Mouse (Mus musculus) embryonic fibroblast, embryonic 13.5 days (primary cell): ENCODE results near the gene Cngb1. TPM values are rescaled to one million over a fixed set of nuclear protein-coding genes. Genes with fewer than 3 reads are reported as not detected.
"Not testable (repeated sequence)": the region's sequence is repeated elsewhere in the genome, so short reads cannot be mapped to it uniquely, and the experiment has no call there.

Experiments
- H3K27ac ChIP-seq: 2 replicates; pipeline ENCODE4 v1.5.1; 2012; ENCODE audit warnings: low read length, control low read depth, inconsistent platforms; ENCODE audit not compliant: insufficient read depth
- H3K4me1 ChIP-seq: 2 replicates; pipeline ENCODE4 v1.6.1; 2011; ENCODE audit warnings: low read length; ENCODE audit not compliant: control insufficient read depth, insufficient read depth
- H3K4me3 ChIP-seq: 2 replicates; pipeline ENCODE4 v1.5.1; 2011; ENCODE audit warnings: mild to moderate bottlenecking, control low read depth, low read length; ENCODE audit not compliant: insufficient read depth
- CTCF ChIP-seq: IDR thresholded peaks from 2 replicates; pipeline ENCODE4 v1.5.1; 2011; ENCODE audit warnings: mild to moderate bottlenecking, control low read depth, low read length, moderate library complexity, borderline replicate concordance; ENCODE audit not compliant: insufficient read depth
- POLR2A ChIP-seq: IDR thresholded peaks from 2 replicates; pipeline ENCODE4 v1.6.1; 2011; ENCODE audit warnings: low read depth, mild to moderate bottlenecking, control low read depth, low read length, moderate library complexity
- polyA plus RNA-seq: library from polyadenylated mRNA; stranded (reverse); fragments of >200 nt; gene quantifications from 2 replicates; pipeline ENCODE4 v1.2.4, GENCODE M21; 2011; ENCODE audit warnings: low read depth; ENCODE audit not compliant: missing spikeins, insufficient read length

Cngb1 gene
- polyA plus RNA-seq, 1 experiment = 0.09 TPM

- no peaks in the 10 kb centered on the region for H3K4me1 ChIP-seq
- H3K27ac ChIP-seq = no peak overlapping the region
- no peak for TF ChIP-seq POLR2A
- no peak overlapping the region for H3K4me3 ChIP-seq
Observed at GRCm38 (mm10) chr8:95252056-95252455, 54.3 kb downstream of the Cngb1 start.

- TF ChIP-seq POLR2A (no peak), CTCF (peak; percentile 2; the same call in 1 of the 2 replicates)
- Histone ChIP-seq H3K27ac (no peak overlapping the region), H3K4me3 (no peak overlapping the region)
Observed at GRCm38 (mm10) chr8:95249847-95250246, 56.5 kb downstream of the Cngb1 start.

DNA sequence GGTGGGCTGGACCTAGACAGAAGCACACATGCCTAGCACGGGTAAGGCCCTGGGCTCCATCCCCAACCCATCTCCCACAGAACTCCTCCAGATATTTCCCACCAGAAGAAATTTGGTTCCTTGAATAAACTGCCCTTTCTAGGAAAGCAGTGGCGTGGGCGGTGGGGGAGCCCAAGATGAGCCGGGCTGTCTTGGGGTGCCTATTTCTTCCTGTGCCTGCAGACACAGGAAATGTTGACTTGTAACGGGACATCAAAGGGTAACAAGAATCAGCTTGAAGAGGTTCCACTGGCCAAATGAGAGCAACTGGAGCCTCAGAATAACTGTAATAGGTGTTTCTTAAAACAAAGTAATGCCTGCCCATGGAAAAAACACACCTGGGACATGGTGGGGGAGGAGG lies 59.1 kb downstream of the Cngb1 start:
- Histone ChIP-seq H3K4me1 (no peaks in the 10 kb centered on the region), H3K4me3 (no peak overlapping the region), H3K27ac (no peak overlapping the region)
- TF ChIP-seq CTCF = no peak
- TF ChIP-seq POLR2A = no peak

More at GRCm38 (mm10) chr8:95249847-95250246, 56.5 kb downstream of the Cngb1 start:
- H3K4me1 ChIP-seq = no peaks in the 10 kb centered on the region

GRCm38 (mm10) chr8:95245180-95245579 lies 61.2 kb downstream of the Cngb1 start:
- H3K4me3 ChIP-seq = no peak overlapping the region
- H3K4me1 ChIP-seq = no peaks in the 10 kb centered on the region
- H3K27ac ChIP-seq = no peak overlapping the region
- TF ChIP-seq POLR2A = no peak
- TF ChIP-seq CTCF = no peak

GRCm38 (mm10) chr8:95243853-95244252 lies 62.5 kb downstream of the Cngb1 start:
- H3K27ac ChIP-seq = no peak overlapping the region
- H3K4me3 ChIP-seq = no peak overlapping the region
- TF ChIP-seq CTCF (no peak), POLR2A (no peak)
- no peaks in the 10 kb centered on the region for H3K4me1 ChIP-seq

GRCm38 (mm10) chr8:95242826-95243571 lies 63.4 kb downstream of the Cngb1 start:
- no peak overlapping the region for H3K4me3 ChIP-seq
- no peaks in the 10 kb centered on the region for H3K4me1 ChIP-seq
- H3K27ac ChIP-seq = no peak overlapping the region
- no peak for TF ChIP-seq CTCF
- TF ChIP-seq POLR2A = no peak

GRCm38 (mm10) chr8:95242099-95242825 lies 64.1 kb downstream of the Cngb1 start:
- Histone ChIP-seq H3K27ac (no peak overlapping the region), H3K4me3 (no peak overlapping the region), H3K4me1 (no peaks in the 10 kb centered on the region)
- TF ChIP-seq POLR2A = no peak
- TF ChIP-seq CTCF = no peak

DNA sequence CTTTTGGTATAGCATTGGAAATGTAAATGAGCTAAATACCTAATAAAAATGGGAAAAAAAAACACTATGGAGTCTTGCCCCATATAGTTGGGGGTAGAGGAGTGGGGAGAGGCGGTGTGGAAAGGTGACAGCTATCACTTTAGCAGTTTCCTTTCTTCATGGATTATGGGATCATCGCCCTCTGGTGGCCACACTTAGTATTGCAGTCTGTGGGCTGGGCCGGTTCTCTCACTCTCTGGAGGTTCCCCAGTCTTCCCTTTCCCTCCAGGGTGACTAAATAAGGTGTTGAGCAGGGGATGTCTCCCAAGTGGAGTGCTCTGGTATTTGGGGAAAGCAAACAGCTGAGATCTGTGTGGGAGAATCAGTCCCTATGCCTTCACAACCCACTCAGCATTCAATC lies 70.7 kb downstream of the Cngb1 start:
- peak; percentile 41; the same call in 1 of the 2 replicates for TF ChIP-seq CTCF
- TF ChIP-seq POLR2A = no peak
- no peak overlapping the region for H3K27ac ChIP-seq

DNA sequence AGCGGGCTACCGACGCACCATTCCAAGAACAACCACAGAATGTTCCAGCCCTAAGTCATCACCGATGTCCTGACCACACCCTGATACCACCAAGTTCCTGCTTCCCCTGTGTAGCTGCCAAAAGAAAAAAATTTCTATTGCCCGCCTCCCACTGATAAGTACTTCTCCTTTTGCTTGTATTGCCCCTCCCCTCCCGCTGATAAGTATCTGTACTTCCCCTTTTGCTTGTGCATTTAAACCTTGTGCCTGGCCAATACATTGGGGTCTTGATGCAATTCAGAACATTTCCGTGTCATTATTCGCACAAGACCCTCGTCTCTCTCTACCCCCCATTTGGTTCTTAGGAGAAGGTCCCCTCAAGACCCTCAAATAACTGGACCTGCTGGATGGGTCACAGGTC lies 76.3 kb downstream of the Cngb1 start:
- H3K4me3 ChIP-seq, H3K27ac ChIP-seq, H3K4me1 ChIP-seq: not testable (repeated sequence)

More for the DNA sequence above, 70.7 kb downstream of the Cngb1 start:
- Histone ChIP-seq H3K4me3 (no peak overlapping the region), H3K4me1 (no peaks in the 10 kb centered on the region)

DNA sequence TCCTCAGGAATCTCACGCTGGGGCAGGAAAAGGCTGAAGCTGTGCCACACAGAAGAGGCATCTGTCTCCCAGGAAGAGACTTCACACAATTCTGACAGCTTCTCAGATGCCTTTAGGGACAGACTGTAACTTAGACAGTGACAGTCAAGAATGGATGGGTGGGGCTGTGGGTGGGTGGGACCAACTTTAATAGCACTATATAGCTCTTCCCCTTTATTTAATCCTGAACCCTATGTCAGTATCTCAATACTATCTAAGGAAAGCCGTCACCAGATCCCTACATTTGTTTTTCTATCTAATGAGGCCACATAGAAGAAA lies 79.3 kb downstream of the Cngb1 start:
- Histone ChIP-seq H3K27ac (no peak overlapping the region), H3K4me1 (no peaks in the 10 kb centered on the region), H3K4me3 (no peak overlapping the region)
- TF ChIP-seq POLR2A = no peak
- no peak for TF ChIP-seq CTCF
